Mouse (Mus musculus): ENCODE measurements around the gene Myocd. TPM values are rescaled to one million over a fixed set of nuclear protein-coding genes. Genes with fewer than 3 reads are reported as not detected.

Gene Myocd
- 1.8 and 2.2 TPM in 2 replicates for polyA plus RNA-seq (2016; fragmentation: Nextera tagmentation; extraction: Ambion mirVana)

DNA sequence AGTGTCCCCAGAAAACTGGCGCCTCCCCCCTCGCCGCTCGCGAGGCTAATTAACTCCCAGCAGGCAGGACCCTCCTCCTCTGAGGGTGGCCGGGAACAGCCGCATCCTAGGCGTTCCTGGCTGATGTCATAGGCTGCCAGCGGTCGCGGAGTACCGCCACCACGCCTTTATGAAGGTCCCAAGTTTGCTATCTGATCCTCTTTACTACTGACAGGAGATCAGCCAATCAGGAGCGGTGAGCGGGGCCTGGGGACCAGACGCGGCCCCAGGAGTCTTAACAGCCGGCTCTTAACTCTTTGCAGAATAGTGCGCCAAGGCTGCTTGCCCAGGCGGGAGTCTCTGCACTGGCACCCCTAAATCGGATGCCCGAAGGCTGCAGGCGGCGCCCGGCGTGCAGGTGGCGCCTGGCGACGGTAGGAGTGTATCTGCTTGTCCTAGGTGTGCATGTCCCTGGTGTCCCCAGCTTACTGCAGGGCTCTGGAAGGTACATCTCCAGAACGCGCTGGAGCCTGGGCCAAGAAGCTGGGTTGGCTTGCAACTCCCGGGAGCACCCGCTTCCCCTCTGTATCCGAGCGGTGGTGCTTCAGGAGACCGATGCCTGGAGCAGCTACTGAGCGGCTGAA lies at the start of gene Myocd:
Gene Myocd, minus strand, starts transcription at position 139 of the 623 bp plus-strand sequence.
- Histone ChIP-seq H3K9ac (peak within 1 kb of the TSS; percentile 42; the same call in 1 of the 2 replicates), H3K27me3 (replicated peaks) (peaks cover 9% of the 10 kb centered on the region), H3K27ac (no peak within 1 kb of the TSS), H3K4me3 (peak within 1 kb of the TSS; percentile 36), H3K4me2 (replicated peaks) (peak within 1 kb of the TSS; percentile 91), H3K9me3 (no peaks in the 10 kb centered on the region), H3K36me3 (no peaks in the 10 kb centered on the region), H3K4me1 (peaks cover 11% of the 10 kb centered on the region; the same call in 1 of the 2 replicates)
- ATAC-seq (ENCODE audit: low FRiP score, low read depth): peak; percentile 86
- under 1% methylated on average over 37 of the region's 37 CpGs for WGBS

DNA sequence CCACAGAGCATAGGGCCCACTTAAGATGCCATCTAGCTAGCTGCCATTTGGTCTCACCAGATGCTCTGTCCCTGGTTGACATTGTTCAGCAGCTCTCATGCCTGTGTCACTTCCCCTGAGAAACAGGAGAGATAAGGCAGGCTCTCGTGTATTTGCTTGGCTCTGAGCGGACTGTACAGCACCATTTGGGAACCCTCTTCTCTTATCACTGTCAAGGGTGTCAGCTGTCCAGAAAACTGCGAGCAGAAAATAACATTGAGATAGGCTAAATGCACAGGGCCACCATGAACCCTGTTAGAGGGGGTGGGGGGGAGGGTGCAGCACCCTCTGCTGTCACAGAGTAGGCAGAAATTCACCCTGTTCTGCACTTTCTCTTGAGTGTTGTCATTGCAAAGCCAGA lies 34.0 kb upstream of the Myocd start:
- Histone ChIP-seq H3K9me3 (no peaks in the 10 kb centered on the region), H3K9ac (no peak overlapping the region), H3K4me1 (no peaks in the 10 kb centered on the region), H3K36me3 (no peaks in the 10 kb centered on the region), H3K27me3 (replicated peaks) (no peaks in the 10 kb centered on the region), H3K4me3 (no peak overlapping the region), H3K4me2 (replicated peaks) (no peak overlapping the region), H3K27ac (no peak overlapping the region)
- 78% methylated on average over 3 of the region's 3 CpGs for WGBS
- no peak for ATAC-seq (ENCODE audit: low FRiP score, low read depth)

DNA sequence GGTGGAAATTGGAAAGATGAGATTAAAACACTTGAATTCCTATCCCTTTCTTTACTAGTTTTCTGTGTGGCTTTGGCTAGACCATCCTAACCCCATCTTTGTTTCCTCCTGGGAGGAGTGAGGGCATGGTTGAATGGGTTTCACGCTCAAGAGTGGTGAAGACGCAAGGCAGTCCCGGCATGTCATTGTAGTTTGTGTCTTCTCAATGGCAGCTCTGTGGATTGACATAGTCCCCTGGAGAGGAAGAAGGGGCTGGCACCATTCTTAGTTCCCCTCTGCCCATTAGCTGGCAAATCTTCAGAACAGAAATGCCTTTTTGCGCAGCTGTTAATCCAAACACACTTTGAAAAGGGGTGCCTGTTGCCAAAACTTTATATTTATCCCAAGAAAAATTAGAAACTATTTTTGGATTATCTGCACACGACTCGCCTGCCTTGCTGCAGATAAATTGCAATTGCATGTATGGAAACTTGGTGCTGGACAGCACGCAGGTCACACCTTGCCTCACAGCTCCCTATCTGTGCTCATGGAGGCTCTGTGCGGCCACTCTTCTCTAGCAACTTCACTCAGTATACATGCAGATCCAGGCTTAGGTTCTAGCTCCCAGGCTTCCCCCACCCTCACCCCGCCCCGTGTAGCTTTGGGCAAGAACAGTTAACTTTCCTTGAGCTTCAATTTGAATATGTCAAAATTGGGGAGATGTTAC lies 24.5 kb upstream of the Myocd start:
- H3K4me1 ChIP-seq: no peaks in the 10 kb centered on the region
- H3K4me2 ChIP-seq (replicated peaks): no peak overlapping the region
- 88% methylated on average over 10 of the region's 10 CpGs for WGBS
- H3K36me3 ChIP-seq: no peaks in the 10 kb centered on the region
- ATAC-seq (ENCODE audit: low FRiP score, low read depth): no peak
- no peak overlapping the region for H3K9ac ChIP-seq
- H3K4me3 ChIP-seq: no peak overlapping the region
- H3K27ac ChIP-seq: no peak overlapping the region
- no peaks in the 10 kb centered on the region for H3K9me3 ChIP-seq
- H3K27me3 ChIP-seq (replicated peaks): no peaks in the 10 kb centered on the region

DNA sequence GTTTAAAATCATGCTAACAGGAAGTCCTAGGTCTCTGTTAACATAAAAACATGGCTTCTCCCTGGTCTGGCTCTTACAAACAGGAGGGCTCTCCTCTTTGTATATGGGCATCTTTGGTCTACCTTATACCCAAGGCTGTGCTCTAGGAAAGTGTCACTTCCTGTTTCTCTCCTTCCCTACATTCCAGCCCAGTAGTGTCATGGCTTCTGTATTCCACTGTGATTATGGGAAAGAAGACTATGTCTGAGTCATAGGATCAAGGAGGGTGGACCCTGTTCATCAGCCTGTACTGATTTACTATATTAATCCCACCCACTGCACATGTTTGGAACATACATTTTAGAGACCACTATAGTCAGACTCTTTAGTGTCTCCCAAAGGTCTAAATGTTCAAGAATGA lies 23.2 kb upstream of the Myocd start:
- Histone ChIP-seq H3K4me3 (no peak overlapping the region), H3K27me3 (replicated peaks) (no peaks in the 10 kb centered on the region), H3K4me2 (replicated peaks) (no peak overlapping the region), H3K4me1 (no peaks in the 10 kb centered on the region), H3K9me3 (no peaks in the 10 kb centered on the region), H3K36me3 (no peaks in the 10 kb centered on the region), H3K9ac (no peak overlapping the region), H3K27ac (no peak overlapping the region)
- no peak for ATAC-seq (ENCODE audit: low FRiP score, low read depth)

DNA sequence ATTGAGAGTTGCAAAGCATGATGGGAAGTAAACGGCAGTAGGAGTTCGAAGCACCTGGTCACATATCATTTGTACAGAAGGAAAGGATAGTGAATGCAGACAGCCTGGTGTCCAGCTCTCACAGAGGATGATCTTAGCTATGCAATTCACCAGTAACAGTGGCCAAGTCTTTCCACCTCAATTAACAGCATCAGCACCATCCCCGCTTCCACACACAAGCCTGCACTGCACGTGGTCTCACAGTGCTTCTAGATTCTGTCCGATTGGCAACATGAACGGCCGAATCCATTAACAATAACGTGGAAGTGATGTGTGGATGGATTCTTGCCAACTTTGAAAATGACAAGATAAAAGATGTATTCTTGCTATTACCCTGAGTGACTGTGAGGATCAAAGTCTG lies 17.9 kb upstream of the Myocd start:
- 92% methylated on average over 8 of the region's 8 CpGs for WGBS
- Histone ChIP-seq H3K27ac (no peak overlapping the region), H3K9me3 (no peaks in the 10 kb centered on the region), H3K4me2 (replicated peaks) (no peak overlapping the region), H3K36me3 (no peaks in the 10 kb centered on the region), H3K27me3 (replicated peaks) (no peaks in the 10 kb centered on the region), H3K9ac (no peak overlapping the region), H3K4me3 (no peak overlapping the region), H3K4me1 (no peaks in the 10 kb centered on the region)
- ATAC-seq (ENCODE audit: low FRiP score, low read depth): no peak

DNA sequence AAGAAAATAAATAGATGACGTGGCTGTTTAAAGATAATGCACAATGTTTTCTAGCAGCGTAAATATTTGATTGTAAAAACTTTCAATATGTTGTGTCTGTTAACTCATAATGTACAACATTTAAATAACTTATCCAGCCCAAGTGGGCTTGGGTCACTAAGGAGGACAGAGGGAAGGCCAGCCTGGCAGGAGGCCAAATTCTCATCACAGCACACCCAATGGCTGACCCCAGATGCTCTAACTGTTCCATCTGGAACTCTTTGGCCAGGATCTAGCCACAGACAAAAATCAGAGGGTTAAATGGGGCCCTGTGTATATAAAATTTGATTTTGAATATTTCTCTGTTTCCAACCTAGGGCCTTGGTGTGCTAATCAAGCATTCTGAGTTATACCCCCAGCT lies 16.4 kb upstream of the Myocd start:
- WGBS: 94% methylated on average over 2 of the region's 2 CpGs
- no peak overlapping the region for H3K9ac ChIP-seq
- no peaks in the 10 kb centered on the region for H3K4me1 ChIP-seq
- H3K36me3 ChIP-seq: no peaks in the 10 kb centered on the region
- H3K9me3 ChIP-seq: no peaks in the 10 kb centered on the region
- no peak overlapping the region for H3K4me3 ChIP-seq
- H3K27ac ChIP-seq: no peak overlapping the region
- ATAC-seq (ENCODE audit: low FRiP score, low read depth): no peak
- no peak overlapping the region for H3K4me2 ChIP-seq (replicated peaks)
- no peaks in the 10 kb centered on the region for H3K27me3 ChIP-seq (replicated peaks)

DNA sequence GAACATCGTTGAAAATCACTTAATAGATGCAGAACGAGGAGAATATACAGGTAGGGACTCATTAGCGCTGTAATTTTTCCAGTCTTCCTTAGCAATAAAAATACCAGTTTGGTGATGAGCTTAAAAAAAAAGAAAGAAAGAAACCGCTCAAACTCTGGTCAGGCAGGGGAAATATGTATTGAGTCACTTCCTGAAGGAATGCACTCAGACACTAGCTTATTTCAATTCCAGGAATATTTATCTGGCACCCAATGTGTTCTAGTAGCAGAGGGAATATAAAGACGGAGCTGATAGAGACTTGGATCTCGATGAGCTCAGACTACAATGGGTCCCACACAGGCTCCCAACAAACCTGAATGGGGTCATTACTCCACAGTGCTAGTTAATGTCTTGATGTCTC lies 5.7 kb upstream of the Myocd start:
- 85% methylated on average over 6 of the region's 6 CpGs for WGBS

DNA sequence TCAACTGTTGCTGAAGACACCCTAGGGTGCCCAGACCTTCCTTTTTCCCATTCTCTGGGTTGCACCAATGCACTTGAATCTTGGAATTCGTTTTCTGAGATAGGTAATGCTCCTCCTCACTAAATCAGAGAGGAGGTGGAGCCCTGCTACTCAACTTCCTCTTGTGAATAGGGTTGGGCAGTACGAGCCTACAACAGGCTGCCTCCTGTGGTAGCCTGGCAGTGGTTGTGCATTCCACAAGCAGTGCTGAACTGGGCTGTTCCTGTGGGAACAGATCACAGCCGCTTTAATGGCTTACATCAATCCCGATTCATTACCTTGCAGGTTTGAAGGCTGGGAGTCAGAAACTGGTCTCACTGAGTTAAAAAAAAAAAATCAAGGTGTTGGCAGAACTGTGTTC lies 1.2 kb upstream of the Myocd start:
- Histone ChIP-seq H3K9ac (no peak overlapping the region), H3K4me3 (no peak overlapping the region), H3K9me3 (no peaks in the 10 kb centered on the region), H3K27ac (no peak overlapping the region), H3K36me3 (no peaks in the 10 kb centered on the region), H3K4me1 (peaks cover 11% of the 10 kb centered on the region; the same call in 1 of the 2 replicates), H3K27me3 (replicated peaks) (peaks cover 9% of the 10 kb centered on the region), H3K4me2 (replicated peaks) (no peak overlapping the region)
- ATAC-seq (ENCODE audit: low FRiP score, low read depth): no peak
- 14% methylated on average over 4 of the region's 4 CpGs for WGBS

More for the DNA sequence above, 5.7 kb upstream of the Myocd start:
- Histone ChIP-seq H3K9me3 (no peaks in the 10 kb centered on the region), H3K27ac (no peak overlapping the region), H3K9ac (no peak overlapping the region), H3K4me3 (no peak overlapping the region), H3K4me2 (replicated peaks) (no peak overlapping the region), H3K36me3 (no peaks in the 10 kb centered on the region), H3K27me3 (replicated peaks) (peaks cover 2% of the 10 kb centered on the region; the same call in 1 of the 2 replicates), H3K4me1 (peaks cover under 1% of the 10 kb centered on the region; the same call in 1 of the 2 replicates)
- ATAC-seq (ENCODE audit: low FRiP score, low read depth): no peak

DNA sequence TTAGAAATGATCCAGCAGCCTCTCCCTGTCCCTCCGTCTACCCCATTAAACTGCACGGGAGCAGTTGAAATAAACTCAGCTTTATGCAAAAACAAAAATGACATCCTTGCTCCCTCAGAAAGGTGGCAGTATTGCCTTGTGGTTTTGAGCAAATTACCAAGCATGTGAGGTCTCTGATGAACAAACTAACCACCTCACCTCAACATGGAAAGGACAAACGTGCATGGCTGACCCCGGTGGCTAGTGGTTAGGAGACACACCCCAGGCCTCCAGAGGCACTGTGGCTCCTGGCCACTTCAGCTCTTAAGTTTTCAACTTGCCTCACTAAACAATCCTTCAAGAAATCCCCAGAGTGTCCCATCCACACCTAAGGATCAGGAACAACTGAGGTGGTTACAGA lies 1.5 kb downstream of the Myocd start:
- ATAC-seq (ENCODE audit: low FRiP score, low read depth): no peak
- Histone ChIP-seq H3K36me3 (no peaks in the 10 kb centered on the region), H3K4me1 (peaks cover 11% of the 10 kb centered on the region; the same call in 1 of the 2 replicates), H3K27ac (no peak overlapping the region), H3K27me3 (replicated peaks) (peaks cover 9% of the 10 kb centered on the region), H3K9ac (no peak overlapping the region), H3K4me3 (no peak overlapping the region), H3K9me3 (no peaks in the 10 kb centered on the region), H3K4me2 (replicated peaks) (no peak overlapping the region)
- WGBS: 70% methylated on average over 4 of the region's 4 CpGs

DNA sequence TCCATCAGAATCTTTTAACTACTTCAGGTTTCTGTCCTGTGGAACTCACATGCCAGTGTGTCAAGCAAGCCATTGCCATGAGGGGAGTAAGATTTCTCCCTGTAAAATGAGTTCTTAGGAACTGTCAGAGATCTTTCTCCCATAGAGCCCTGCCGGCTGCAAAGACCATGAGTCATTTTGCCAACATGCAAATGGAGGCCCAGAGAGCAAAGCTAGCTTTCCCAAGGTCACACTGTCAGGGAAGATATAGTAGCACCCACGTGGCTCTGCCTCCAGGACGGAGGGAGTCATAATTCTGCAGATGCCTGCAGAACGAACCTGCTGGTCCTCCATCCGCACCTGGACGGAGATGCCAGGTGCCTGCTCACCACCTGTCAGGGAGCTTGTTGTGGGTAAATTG lies 6.3 kb downstream of the Myocd start:
- 69% methylated on average over 6 of the region's 6 CpGs for WGBS
- H3K36me3 ChIP-seq: no peaks in the 10 kb centered on the region

DNA sequence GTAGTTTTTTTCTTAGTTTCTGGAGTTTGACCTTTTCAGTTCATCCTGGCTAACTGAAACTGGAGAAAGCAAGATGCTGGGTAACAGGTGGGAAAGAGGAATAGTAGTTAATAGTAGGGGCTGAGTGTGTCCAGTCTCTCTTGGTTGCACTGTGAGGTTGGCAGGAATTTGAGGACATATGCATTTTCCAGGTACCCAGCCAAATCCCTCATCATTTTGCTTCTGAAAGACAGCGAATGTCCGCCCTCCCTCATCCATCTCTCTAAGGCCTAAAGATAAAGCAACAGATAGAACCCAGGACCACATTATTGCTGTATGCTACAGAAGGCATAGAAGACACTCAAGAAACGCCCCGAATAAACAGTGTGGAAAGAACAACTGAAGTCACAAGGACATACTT lies 10.8 kb downstream of the Myocd start:
- Histone ChIP-seq H3K4me2 (replicated peaks) (no peak overlapping the region), H3K9me3 (no peaks in the 10 kb centered on the region), H3K36me3 (no peaks in the 10 kb centered on the region), H3K27ac (no peak overlapping the region), H3K9ac (no peak overlapping the region), H3K27me3 (replicated peaks) (no peaks in the 10 kb centered on the region), H3K4me3 (no peak overlapping the region), H3K4me1 (no peaks in the 10 kb centered on the region)
- WGBS: 94% methylated on average over 4 of the region's 4 CpGs
- no peak for ATAC-seq (ENCODE audit: low FRiP score, low read depth)

More for the DNA sequence above, 6.3 kb downstream of the Myocd start:
- no peak overlapping the region for H3K27ac ChIP-seq
- H3K4me1 ChIP-seq: no peaks in the 10 kb centered on the region
- ATAC-seq (ENCODE audit: low FRiP score, low read depth): no peak
- H3K9me3 ChIP-seq: no peaks in the 10 kb centered on the region
- no peak overlapping the region for H3K9ac ChIP-seq
- H3K4me2 ChIP-seq (replicated peaks): no peak overlapping the region
- no peak overlapping the region for H3K4me3 ChIP-seq
- no peaks in the 10 kb centered on the region for H3K27me3 ChIP-seq (replicated peaks)

DNA sequence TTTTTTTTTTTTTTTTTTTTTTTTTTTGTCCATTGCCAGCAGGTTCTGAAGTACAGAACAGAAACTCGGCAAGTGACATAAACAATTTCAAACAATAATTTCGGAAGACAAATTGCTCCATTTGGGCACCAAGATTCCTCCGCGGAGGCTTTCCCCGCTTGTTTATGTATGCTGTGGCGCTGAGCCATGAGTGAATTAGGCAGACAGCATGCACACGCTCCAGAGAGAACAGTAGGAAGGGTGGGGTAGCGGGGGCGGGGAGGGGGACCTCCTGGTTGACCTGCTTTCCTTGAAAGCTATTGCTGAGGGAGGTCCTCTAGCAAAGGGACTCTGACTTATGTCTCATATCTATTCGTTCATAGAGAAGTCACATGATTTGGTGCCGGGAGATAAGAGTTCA lies 13.6 kb downstream of the Myocd start:
- no peak overlapping the region for H3K4me2 ChIP-seq (replicated peaks)
- no peak overlapping the region for H3K9ac ChIP-seq
- H3K4me1 ChIP-seq: no peaks in the 10 kb centered on the region
- 78% methylated on average over 11 of the region's 11 CpGs for WGBS
- H3K36me3 ChIP-seq: no peaks in the 10 kb centered on the region
- ATAC-seq (ENCODE audit: low FRiP score, low read depth): no peak
- H3K4me3 ChIP-seq: no peak overlapping the region
- H3K9me3 ChIP-seq: no peaks in the 10 kb centered on the region
- H3K27ac ChIP-seq: no peak overlapping the region
- no peaks in the 10 kb centered on the region for H3K27me3 ChIP-seq (replicated peaks)

DNA sequence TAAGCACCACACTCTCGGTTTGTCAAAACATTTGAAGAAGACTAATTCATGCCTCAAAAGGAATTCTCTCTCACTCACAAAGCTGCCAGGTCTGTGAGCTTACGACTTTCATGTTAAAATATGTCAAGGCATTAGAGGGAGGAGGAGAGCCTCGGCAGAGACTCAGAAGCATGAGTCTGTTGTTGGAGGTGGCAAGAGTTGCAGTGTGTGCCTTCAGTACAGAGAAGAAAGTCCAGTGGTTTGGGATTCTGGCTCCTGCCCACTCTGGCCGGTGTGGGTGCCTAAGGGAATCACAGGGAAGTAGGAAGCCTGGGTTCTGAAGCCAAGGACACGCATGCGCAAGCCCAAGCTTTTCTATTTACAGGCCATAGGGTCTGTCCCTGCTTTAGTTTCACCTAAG lies 14.2 kb downstream of the Myocd start:
- WGBS: 81% methylated on average over 6 of the region's 6 CpGs
- Histone ChIP-seq H3K36me3 (no peaks in the 10 kb centered on the region), H3K9me3 (no peaks in the 10 kb centered on the region), H3K9ac (no peak overlapping the region), H3K27me3 (replicated peaks) (no peaks in the 10 kb centered on the region), H3K27ac (no peak overlapping the region), H3K4me1 (no peaks in the 10 kb centered on the region), H3K4me2 (replicated peaks) (no peak overlapping the region), H3K4me3 (no peak overlapping the region)
- ATAC-seq (ENCODE audit: low FRiP score, low read depth): no peak
